Mouse (Mus musculus) forebrain, embryonic 10.5 days (tissue): ENCODE results near the gene Gm39115. TPM values are rescaled to one million over a fixed set of nuclear protein-coding genes. Genes with fewer than 3 reads are reported as not detected.
"Not testable (repeated sequence)": the region's sequence is repeated elsewhere in the genome, so short reads cannot be mapped to it uniquely, and the experiment has no call there.

Source experiments
- DNase-seq: peaks from one replicate; pipeline ENCODE4 v3.0.0-alpha.2; 2017; ENCODE audit warnings: low spot score; ENCODE audit errors: extremely low spot score
- H3K27ac ChIP-seq: fragments of 300-500 bp; sonication (generic); 2 replicates; pipeline ENCODE4 v1.5.1; 2016; ENCODE audit warnings: mild to moderate bottlenecking
- H3K27me3 ChIP-seq: fragments of 300-500 bp; sonication (generic); 2 replicates; pipeline ENCODE4 v1.6.1; 2016; ENCODE audit warnings: mild to moderate bottlenecking; ENCODE audit not compliant: poor library complexity, severe bottlenecking
- H3K36me3 ChIP-seq: fragments of 300-500 bp; sonication (generic); replicated peaks from 2 replicates; pipeline ENCODE4 v1.6.1; 2016; ENCODE audit warnings: mild to moderate bottlenecking, moderate library complexity
- H3K4me1 ChIP-seq: fragments of 300-500 bp; sonication (generic); 2 replicates; pipeline ENCODE4 v1.6.1; 2016
- H3K4me3 ChIP-seq: fragments of 300-500 bp; sonication (generic); 2 replicates; pipeline ENCODE4 v1.5.1; 2016; ENCODE audit warnings: mild to moderate bottlenecking, moderate library complexity
- H3K9me3 ChIP-seq: fragments of 300-500 bp; sonication (generic); 2 replicates; pipeline ENCODE4 v1.6.1; 2016; ENCODE audit warnings: mild to moderate bottlenecking, moderate library complexity
- WGBS: fragments of 180-500 bp; shearing (Covaris S2); methylation state at CpG from one replicate; pipeline ENCODE4 v1.1.7; 2016; 5-methylcytosine and 5-hydroxymethylcytosine counted together
- polyA plus RNA-seq: library from polyadenylated mRNA; unstranded; fragments of >200 nt; fragmentation: Nextera tagmentation; extraction: Ambion mirVana; gene quantifications from 2 replicates; pipeline ENCODE4 v1.2.1, GENCODE M21; 2016

Gm39115 gene
- polyA plus RNA-seq = not detected in 2 replicates

GRCm38 (mm10) chr7:142135934-142136333 is at the start of gene Gm39115:
Gene Gm39115 (minus strand): TSS chr7:142136034.
- WGBS = 51% methylated on average over 2 of the region's 2 CpGs

DNA sequence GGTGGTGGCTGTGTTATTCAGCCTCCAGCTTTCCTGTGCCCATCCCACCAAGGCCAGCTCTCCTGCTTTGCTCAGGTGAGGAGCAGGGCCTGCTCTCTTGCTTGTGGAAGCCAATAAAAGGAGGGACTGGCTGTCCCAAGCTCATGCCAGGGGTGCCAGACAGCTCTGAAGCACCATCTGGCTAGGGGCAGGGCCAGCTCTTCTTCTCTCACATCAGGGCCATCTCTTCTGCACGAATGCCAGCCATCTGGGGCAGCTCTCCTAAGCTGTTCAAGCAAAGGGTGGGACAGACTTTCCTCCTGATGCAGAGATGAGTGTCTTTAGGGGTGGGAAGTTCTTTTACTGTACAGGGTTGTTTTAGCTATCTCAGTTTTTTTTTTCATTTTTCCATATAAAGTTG is 45.2 kb upstream of the Gm39115 start:
- WGBS = 44% methylated on average over 1 of the region's 1 CpGs
- no peak for DNase-seq
- Histone ChIP-seq H3K27me3 (no peaks in the 10 kb centered on the region), H3K36me3 (no peaks in the 10 kb centered on the region), H3K4me1 (no peaks in the 10 kb centered on the region), H3K4me3 (no peak overlapping the region), H3K9me3 (no peaks in the 10 kb centered on the region), H3K27ac (no peak overlapping the region)

More at GRCm38 (mm10) chr7:142135934-142136333, at the start of gene Gm39115:
- not testable (repeated sequence) for DNase-seq, H3K9me3 ChIP-seq, H3K4me3 ChIP-seq, H3K4me1 ChIP-seq, H3K27me3 ChIP-seq, H3K27ac ChIP-seq, H3K36me3 ChIP-seq

DNA sequence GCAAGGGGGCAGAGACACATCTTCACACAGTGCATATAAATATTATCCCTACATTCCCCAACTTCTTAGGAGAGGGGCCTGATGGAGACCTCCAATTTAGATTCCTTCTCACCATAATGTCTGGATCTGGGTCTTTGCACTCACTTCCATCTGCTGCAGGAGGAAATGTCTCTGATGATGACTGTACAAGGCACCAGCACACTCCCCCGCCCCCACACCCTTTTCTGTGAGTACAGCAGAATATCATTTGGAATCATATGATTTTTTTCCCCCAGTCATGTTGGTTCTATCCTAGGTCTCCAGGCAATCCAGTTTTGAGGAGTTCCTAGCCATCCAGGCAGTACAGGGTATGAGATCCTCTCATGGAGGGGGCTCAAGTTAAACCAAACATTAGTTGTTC is 42.9 kb upstream of the Gm39115 start:
- Histone ChIP-seq H3K27me3 (no peaks in the 10 kb centered on the region), H3K36me3 (no peaks in the 10 kb centered on the region), H3K4me1 (no peaks in the 10 kb centered on the region), H3K27ac (no peak overlapping the region), H3K4me3 (no peak overlapping the region), H3K9me3 (no peaks in the 10 kb centered on the region)
- no peak for DNase-seq
- WGBS = 81% methylated on average over 1 of the region's 1 CpGs

GRCm38 (mm10) chr7:142175905-142176304 is 40.1 kb upstream of the Gm39115 start, which contains the start of gene Krtap5-2:
Gene Krtap5-2 (minus strand): TSS chr7:142176005.
- not testable (repeated sequence) for H3K27me3 ChIP-seq, DNase-seq, H3K27ac ChIP-seq, H3K4me1 ChIP-seq, H3K36me3 ChIP-seq, H3K9me3 ChIP-seq, H3K4me3 ChIP-seq

GRCm38 (mm10) chr7:142169836-142170235 is 34.0 kb upstream of the Gm39115 start:
- Histone ChIP-seq H3K4me3 (no peak overlapping the region), H3K4me1 (no peaks in the 10 kb centered on the region), H3K36me3 (no peaks in the 10 kb centered on the region), H3K27me3 (no peaks in the 10 kb centered on the region), H3K9me3 (no peaks in the 10 kb centered on the region), H3K27ac (no peak overlapping the region)
- WGBS = 51% methylated on average over 3 of the region's 3 CpGs
- no peak for DNase-seq

DNA sequence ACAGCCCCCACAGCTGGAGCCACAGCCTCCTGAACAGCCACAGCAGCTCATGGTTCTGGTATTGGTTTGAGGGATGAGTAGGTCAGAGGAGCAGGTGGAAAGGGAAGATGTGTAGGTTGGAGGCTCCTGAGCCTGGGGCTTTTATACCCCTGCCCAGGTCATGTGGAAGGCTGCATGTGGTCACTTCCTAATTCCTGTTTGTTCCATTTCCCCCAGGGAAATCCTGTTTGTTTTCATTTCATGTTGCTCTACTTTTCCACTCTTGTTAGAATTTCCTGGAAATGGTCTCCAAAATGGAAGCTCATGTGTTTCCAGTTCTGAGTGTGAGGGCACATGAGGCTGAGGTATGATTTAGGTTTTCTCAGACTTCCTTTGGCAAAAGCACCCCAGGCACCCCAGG is 29.8 kb upstream of the Gm39115 start, which contains the start of gene Gm4553:
Gene Gm4553 (minus strand): TSS at position 101 of the 400 bp plus-strand sequence.
- not testable (repeated sequence) for H3K9me3 ChIP-seq, H3K36me3 ChIP-seq, DNase-seq, H3K27me3 ChIP-seq, H3K27ac ChIP-seq, H3K4me3 ChIP-seq, H3K4me1 ChIP-seq

DNA sequence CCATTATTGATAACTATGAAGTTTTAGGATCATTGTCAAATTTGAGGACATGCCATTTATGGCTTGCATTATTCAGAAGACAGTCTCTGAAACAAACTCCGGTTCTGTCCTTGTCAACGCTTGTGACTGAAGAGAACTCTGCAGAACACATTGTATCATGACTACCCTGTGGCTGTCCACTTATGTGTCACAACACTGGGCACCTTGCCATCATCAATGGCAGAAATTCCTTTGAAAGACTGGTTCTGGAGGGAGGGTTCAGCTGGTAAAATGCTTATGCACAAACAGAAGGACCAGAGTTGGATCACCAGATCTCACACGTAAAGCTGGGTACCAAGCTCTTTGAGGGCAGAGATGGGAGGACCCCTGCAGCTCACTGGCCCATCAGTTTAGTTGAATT is 23.5 kb upstream of the Gm39115 start:
- Histone ChIP-seq H3K27ac (no peak overlapping the region), H3K4me3 (no peak overlapping the region), H3K9me3 (no peaks in the 10 kb centered on the region), H3K4me1 (no peaks in the 10 kb centered on the region), H3K36me3 (no peaks in the 10 kb centered on the region), H3K27me3 (no peaks in the 10 kb centered on the region)
- 90% methylated on average over 3 of the region's 3 CpGs for WGBS
- DNase-seq = no peak

- H3K4me1 ChIP-seq, DNase-seq, H3K27me3 ChIP-seq, H3K4me3 ChIP-seq, H3K36me3 ChIP-seq, H3K9me3 ChIP-seq, H3K27ac ChIP-seq: not testable (repeated sequence)
- 69% methylated on average over 2 of the region's 2 CpGs for WGBS
These were observed 21.2 kb upstream of the Gm39115 start, which contains the start of gene Gm29735 for GRCm38 (mm10) chr7:142157013-142157412. Gene Gm29735 (minus strand): TSS chr7:142157113.

- no peak for DNase-seq
- no peaks in the 10 kb centered on the region for H3K9me3 ChIP-seq
- no peak overlapping the region for H3K27ac ChIP-seq
- H3K36me3 ChIP-seq = no peaks in the 10 kb centered on the region
- no peaks in the 10 kb centered on the region for H3K4me1 ChIP-seq
- no peak overlapping the region for H3K4me3 ChIP-seq
- 88% methylated on average over 1 of the region's 1 CpGs for whole genome bisulfite sequencing
- no peaks in the 10 kb centered on the region for H3K27me3 ChIP-seq
These were observed 19.5 kb upstream of the Gm39115 start for GRCm38 (mm10) chr7:142155308-142155707.

DNA sequence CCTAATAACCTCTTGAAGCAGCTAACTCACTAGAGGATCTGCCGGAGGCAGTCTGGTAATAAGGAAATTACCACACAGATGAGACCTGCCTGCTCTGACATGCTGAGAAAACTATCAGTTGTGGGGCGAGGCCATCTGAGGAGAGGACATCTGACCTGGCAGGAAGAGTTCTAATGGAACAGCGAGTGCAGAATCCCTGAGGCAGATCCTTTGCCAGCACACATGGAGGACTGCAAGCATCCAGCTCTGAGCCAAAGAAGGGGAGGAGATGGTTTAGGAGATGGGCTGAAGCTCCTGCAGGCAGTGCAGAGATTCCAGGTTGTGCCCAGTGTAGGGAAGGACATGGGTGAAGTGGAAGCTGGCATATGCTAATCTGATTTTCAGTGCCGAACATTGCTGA is 16.4 kb upstream of the Gm39115 start:
- Histone ChIP-seq H3K4me3 (no peak overlapping the region), H3K27me3 (no peaks in the 10 kb centered on the region), H3K4me1 (no peaks in the 10 kb centered on the region), H3K36me3 (no peaks in the 10 kb centered on the region), H3K27ac (no peak overlapping the region), H3K9me3 (no peaks in the 10 kb centered on the region)
- 86% methylated on average over 4 of the region's 4 CpGs for WGBS
- DNase-seq = no peak

DNA sequence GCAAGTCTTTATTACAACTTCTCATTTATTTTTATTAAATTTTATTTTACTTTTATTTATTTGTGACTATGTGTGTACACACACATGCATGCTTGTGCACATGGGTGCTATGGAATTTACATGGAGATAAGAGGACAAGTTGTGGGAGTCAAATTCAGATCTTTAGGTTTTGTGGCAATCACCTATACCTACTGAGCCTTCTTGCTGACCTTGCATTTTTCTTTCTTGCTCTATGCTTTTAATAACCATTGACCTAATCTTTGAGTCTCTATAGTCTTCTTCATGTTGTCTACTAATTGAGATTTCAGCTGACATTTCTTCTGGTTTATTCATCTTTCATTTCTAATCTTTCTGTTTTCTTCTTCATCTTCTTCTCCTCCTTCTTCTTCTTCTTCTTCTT is 12.8 kb upstream of the Gm39115 start:
- H3K9me3 ChIP-seq = no peaks in the 10 kb centered on the region
- no peak overlapping the region for H3K4me3 ChIP-seq
- no peak for DNase-seq
- H3K27me3 ChIP-seq = 0 out of 2 replicates have a peak, but pooled peaks cover 4% of the 10 kb centered on the region
- no peaks in the 10 kb centered on the region for H3K36me3 ChIP-seq
- H3K4me1 ChIP-seq = no peaks in the 10 kb centered on the region
- no peak overlapping the region for H3K27ac ChIP-seq

- H3K27me3 ChIP-seq = 0 out of 2 replicates have a peak, but pooled peaks cover 4% of the 10 kb centered on the region
- WGBS = 2% methylated on average over 1 of the region's 1 CpGs
- H3K9me3 ChIP-seq = no peaks in the 10 kb centered on the region
- H3K27ac ChIP-seq = no peak overlapping the region
- no peak overlapping the region for H3K4me3 ChIP-seq
- no peaks in the 10 kb centered on the region for H3K4me1 ChIP-seq
- no peaks in the 10 kb centered on the region for H3K36me3 ChIP-seq
- peak; percentile 29 for DNase-seq
These were observed 10.2 kb upstream of the Gm39115 start for GRCm38 (mm10) chr7:142146033-142146432.

DNA sequence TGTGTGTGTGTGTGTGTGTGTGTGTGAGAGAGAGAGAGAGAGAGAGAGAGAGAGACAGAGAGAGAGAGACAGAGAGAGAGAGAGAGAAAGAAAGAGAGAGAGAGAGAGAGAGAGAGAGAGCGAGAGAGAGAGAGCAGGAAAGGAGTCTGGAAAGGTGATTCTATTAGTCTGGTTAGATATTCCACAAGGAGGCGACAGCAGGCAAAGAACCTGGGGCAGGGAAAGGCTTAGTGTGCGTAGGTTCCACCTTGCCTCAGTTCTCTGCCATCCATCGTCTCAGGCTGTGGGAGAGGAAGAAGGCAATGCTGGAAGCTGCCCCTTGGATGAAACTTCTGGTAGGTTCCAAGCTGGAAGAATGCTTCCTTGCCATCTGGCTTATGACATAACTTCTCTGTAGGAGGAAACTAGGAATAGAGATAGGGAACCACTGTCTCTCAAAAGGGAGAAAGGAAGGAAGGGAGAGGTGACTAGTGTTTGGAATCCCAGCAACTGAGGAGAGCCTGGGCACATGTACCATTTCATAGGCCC is 9.6 kb upstream of the Gm39115 start:
- Histone ChIP-seq H3K4me3 (no peak overlapping the region), H3K4me1 (no peaks in the 10 kb centered on the region), H3K27ac (no peak overlapping the region), H3K27me3 (0 out of 2 replicates have a peak, but pooled peaks cover 4% of the 10 kb centered on the region), H3K36me3 (no peaks in the 10 kb centered on the region), H3K9me3 (no peaks in the 10 kb centered on the region)
- DNase-seq = no peak
- WGBS = 56% methylated on average over 4 of the region's 4 CpGs

DNA sequence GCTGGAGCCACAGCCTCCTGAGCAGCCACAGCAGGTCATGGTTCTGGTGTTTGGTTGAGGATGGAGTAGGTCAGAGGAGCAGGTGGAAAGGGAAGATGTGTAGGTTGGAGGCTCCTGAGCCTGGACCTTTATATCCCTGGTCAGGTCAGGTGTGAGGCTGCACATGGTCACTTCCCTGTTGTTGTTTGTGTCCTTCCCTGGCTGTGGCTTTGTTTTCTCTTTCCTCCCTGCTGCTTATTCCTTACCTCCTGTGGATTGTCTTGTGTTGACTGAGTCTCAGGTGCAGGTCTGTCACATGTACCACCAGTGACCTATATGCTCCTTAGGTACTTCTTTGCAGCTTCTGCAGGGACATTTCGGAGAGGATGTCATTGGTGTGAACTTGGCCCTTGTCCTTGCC is 8.7 kb upstream of the Gm39115 start, which contains the start of gene Gm45337:
Gene Gm45337 (minus strand): TSS at position 101 of the 400 bp plus-strand sequence.
- 82% methylated on average over 1 of the region's 1 CpGs for WGBS
- no peak for DNase-seq
- H3K4me3 ChIP-seq = no peak within 1 kb of the TSS
- H3K9me3 ChIP-seq = no peaks in the 10 kb centered on the region
- H3K27ac ChIP-seq = no peak within 1 kb of the TSS
- H3K27me3 ChIP-seq = 0 out of 2 replicates have a peak, but pooled peaks cover 4% of the 10 kb centered on the region
- H3K36me3 ChIP-seq = no peaks in the 10 kb centered on the region
- no peaks in the 10 kb centered on the region for H3K4me1 ChIP-seq
